Mouse (Mus musculus) heart, postnatal 36 days (tissue): ENCODE results near the gene Zfp764. TPM values are rescaled to one million over a fixed set of nuclear protein-coding genes. Genes with fewer than 3 reads are reported as not detected.
"Not testable (repeated sequence)": the region's sequence is repeated elsewhere in the genome, so short reads cannot be mapped to it uniquely, and the experiment has no call there.

ENCODE experiments used
- DNase-seq, 2 experiments: peaks; one replicate each; pipeline ENCODE4 v3.0.0; 2021 to 2022
- intact Hi-C: fragments of 180-260 bp; cut with DNase I; formaldehyde crosslinking; loops from one replicate; pipeline ENCODE4 v1.15.1; 2025
- total RNA-seq, 2 experiments: library from RNA; stranded (reverse); gene quantifications; 2 replicates each; pipeline ENCODE4 v1.2.3; 2021

Gene Zfp764
- 1 to 10 TPM; 2.9 to 4.2 TPM for total RNA-seq

- peak; percentile 90 to 91 for DNase-seq
- intact Hi-C loops, result loop anchor here (2.0 to 5.0 kb wide), 3 partner anchors 43 to 99 kb away; no protein-coding TSS in a partner anchor
These were observed at the start of gene Zfp764 for GRCm38 (mm10) chr7:127406002-127406987. Gene Zfp764, minus strand, starts transcription at chr7:127406822.

- intact Hi-C loops, result no loop called here
- DNase-seq, result no peak
These were observed 48.3 kb upstream of the Zfp764 start for GRCm38 (mm10) chr7:127454905-127455304.

- no peak for DNase-seq
- intact Hi-C loops, result no loop called here
These were observed 46.4 kb upstream of the Zfp764 start for GRCm38 (mm10) chr7:127453056-127453455.

- DNase-seq, result no peak
- intact Hi-C loops, result loop anchor here (2.0 kb wide), 2 partner anchors 21 to 27 kb away; partner anchors contain the start of gene Zfp688
These were observed 43.3 kb upstream of the Zfp764 start for GRCm38 (mm10) chr7:127449966-127450365.

- intact Hi-C loops, result loop anchor here (2.0 kb wide), 2 partner anchors 22 to 26 kb away; partner anchors contain the start of gene Zfp688
These were observed 42.1 kb upstream of the Zfp764 start, which contains the start of gene Zfp689 for GRCm38 (mm10) chr7:127448521-127449300. Gene Zfp689, minus strand, starts transcription at chr7:127449158.

GRCm38 (mm10) chr7:127443976-127444375, 37.4 kb upstream of the Zfp764 start:
- intact Hi-C loops, result no loop called here
- no peak for DNase-seq

More at GRCm38 (mm10) chr7:127448521-127449300, 42.1 kb upstream of the Zfp764 start, which contains the start of gene Zfp689:
- peak; percentile 91 to 92 for DNase-seq

- intact Hi-C loops, result no loop called here
These were observed 31.1 kb upstream of the Zfp764 start for GRCm38 (mm10) chr7:127437724-127438123.

GRCm38 (mm10) chr7:127435206-127435605, 28.6 kb upstream of the Zfp764 start:
- intact Hi-C loops, result no loop called here

More at GRCm38 (mm10) chr7:127437724-127438123, 31.1 kb upstream of the Zfp764 start:
- no peak for DNase-seq

GRCm38 (mm10) chr7:127426354-127426753, 19.7 kb upstream of the Zfp764 start:
- intact Hi-C loops, result no loop called here
- peak; percentile 17 to 29 for DNase-seq

More at GRCm38 (mm10) chr7:127435206-127435605, 28.6 kb upstream of the Zfp764 start:
- DNase-seq, result no peak

GRCm38 (mm10) chr7:127425911-127426310, 19.3 kb upstream of the Zfp764 start:
- DNase-seq, result no peak
- intact Hi-C loops, result no loop called here

GRCm38 (mm10) chr7:127425291-127425690, 18.7 kb upstream of the Zfp764 start:
- no peak for DNase-seq
- intact Hi-C loops, result no loop called here

GRCm38 (mm10) chr7:127422247-127422646, 15.6 kb upstream of the Zfp764 start:
- DNase-seq, result peak in 1 of 2 experiments; percentile 13

GRCm38 (mm10) chr7:127421388-127422191, 15.0 kb upstream of the Zfp764 start, which contains the start of gene Zfp688:
Gene Zfp688, minus strand, starts transcription at chr7:127422068.
- peak; percentile 97 to 98 for DNase-seq
- intact Hi-C loops, result loop anchor here (1.0 to 2.0 kb wide), 3 partner anchors 27 to 49 kb away; partner anchors contain the start of gene Zfp689

More at GRCm38 (mm10) chr7:127422247-127422646, 15.6 kb upstream of the Zfp764 start:
- intact Hi-C loops, result loop anchor here (1.0 to 2.0 kb wide), 3 partner anchors 27 to 49 kb away; partner anchors contain the start of gene Zfp689

GRCm38 (mm10) chr7:127411418-127411817, 4.8 kb upstream of the Zfp764 start:
- no peak for DNase-seq
- intact Hi-C loops, result no loop called here

GRCm38 (mm10) chr7:127404101-127404500, 2.5 kb downstream of the Zfp764 start:
- DNase-seq, intact Hi-C loops: not testable (repeated sequence)

GRCm38 (mm10) chr7:127402980-127403379, 3.6 kb downstream of the Zfp764 start:
- intact Hi-C loops, result no loop called here
- DNase-seq, result no peak

- intact Hi-C loops, result no loop called here
- DNase-seq, result no peak
These were observed 6.3 kb downstream of the Zfp764 start for GRCm38 (mm10) chr7:127400355-127400754.

- DNase-seq, result no peak
- intact Hi-C loops, result loop anchor here (1.0 kb wide), 1 partner anchor 28 kb away; the partner anchor contains the start of gene Zfp688
These were observed 12.7 kb downstream of the Zfp764 start for GRCm38 (mm10) chr7:127393944-127394333.
